Mouse (Mus musculus) hindbrain, embryonic 12.5 days (tissue): ENCODE measurements around the gene Lgi1. TPM values are rescaled to one million over a fixed set of nuclear protein-coding genes. Genes with fewer than 3 reads are reported as not detected.
A peak's percentile ranks its signal among the peaks of the same experiment; 100 is the strongest.

Experiments used
- ATAC-seq: fragments of 200-750 bp; cut with Nextera tagmentation; 2 replicates; pipeline ENCODE4 v1.8.0; 2017; ENCODE audit warnings: moderate TSS enrichment; ENCODE audit not compliant: low FRiP score
- H3K27ac ChIP-seq: fragments of 300-500 bp; sonication (generic); 2 replicates; pipeline ENCODE4 v1.5.1; 2016; ENCODE audit warnings: mild to moderate bottlenecking
- H3K27me3 ChIP-seq: fragments of 300-500 bp; sonication (generic); 2 replicates; pipeline ENCODE4 v1.6.1; 2016; ENCODE audit warnings: mild to moderate bottlenecking
- H3K36me3 ChIP-seq: fragments of 300-500 bp; sonication (generic); 2 replicates; pipeline ENCODE4 v1.6.1; 2016; ENCODE audit warnings: mild to moderate bottlenecking
- H3K4me1 ChIP-seq: fragments of 300-500 bp; sonication (generic); 2 replicates; pipeline ENCODE4 v1.6.1; 2016
- H3K4me2 ChIP-seq: fragments of 300-500 bp; sonication (generic); replicated peaks from 2 replicates; pipeline ENCODE4 v1.6.1; 2016; ENCODE audit warnings: mild to moderate bottlenecking
- H3K4me3 ChIP-seq: fragments of 300-500 bp; sonication (generic); 2 replicates; pipeline ENCODE4 v1.5.1; 2016; ENCODE audit warnings: mild to moderate bottlenecking
- H3K9ac ChIP-seq: fragments of 300-500 bp; sonication (generic); 2 replicates; pipeline ENCODE4 v1.6.1; 2016; ENCODE audit warnings: mild to moderate bottlenecking, moderate library complexity
- H3K9me3 ChIP-seq: fragments of 300-500 bp; sonication (generic); replicated peaks from 2 replicates; pipeline ENCODE4 v1.6.1; 2016; ENCODE audit warnings: mild to moderate bottlenecking
- WGBS: fragments of 180-500 bp; shearing (Covaris S2); methylation state at CpG from one replicate; pipeline ENCODE4 v1.1.7; 2016; 5-methylcytosine and 5-hydroxymethylcytosine counted together
- polyA plus RNA-seq: library from polyadenylated mRNA; unstranded; fragments of >200 nt; fragmentation: Nextera tagmentation; extraction: Ambion mirVana; gene quantifications from 2 replicates; pipeline ENCODE4 v1.2.1, GENCODE M21; 2016

Lgi1 gene
- 5.2 and 5.5 TPM in 2 replicates for polyA plus RNA-seq

GRCm38 (mm10) chr19:38264505-38265500 is at the start of gene Lgi1:
Gene Lgi1 (plus strand): TSS chr19:38264536.
- 0 out of 2 replicates have a peak, but pooled peaks cover 4% of the 10 kb centered on the region for H3K4me1 ChIP-seq
- peaks cover 5% of the 10 kb centered on the region; the same call in 1 of the 2 replicates for H3K27me3 ChIP-seq
- peak within 1 kb of the TSS; percentile 47 for H3K4me2 ChIP-seq
- 0 out of 2 replicates have a peak, but pooled peaks have one; percentile 38 for ATAC-seq
- H3K9ac ChIP-seq: peak within 1 kb of the TSS; percentile 41
- WGBS: 30% methylated on average over 21 of the region's 21 CpGs
- no peaks in the 10 kb centered on the region for H3K9me3 ChIP-seq
- H3K36me3 ChIP-seq: no peaks in the 10 kb centered on the region
- peak within 1 kb of the TSS; percentile 23 for H3K4me3 ChIP-seq
- peak within 1 kb of the TSS; percentile 64 for H3K27ac ChIP-seq

- H3K27ac ChIP-seq: no peak overlapping the region
- H3K4me1 ChIP-seq: no peaks in the 10 kb centered on the region
- H3K9me3 ChIP-seq: no peaks in the 10 kb centered on the region
- no peak for ATAC-seq
- H3K36me3 ChIP-seq: peaks cover 29% of the 10 kb centered on the region
- no peak overlapping the region for H3K9ac ChIP-seq
- H3K27me3 ChIP-seq: no peaks in the 10 kb centered on the region
- WGBS: 98% methylated on average over 3 of the region's 3 CpGs
- H3K4me3 ChIP-seq: no peak overlapping the region
- H3K4me2 ChIP-seq: no peak overlapping the region
These were observed 46.6 kb upstream of the Lgi1 start for GRCm38 (mm10) chr19:38217696-38218095.

- peak overlapping the region; percentile 65 for H3K4me2 ChIP-seq
- H3K36me3 ChIP-seq: peaks cover 3% of the 10 kb centered on the region
- H3K4me1 ChIP-seq: peaks cover 7% of the 10 kb centered on the region
- no peaks in the 10 kb centered on the region for H3K27me3 ChIP-seq
- peak overlapping the region; percentile 51 for H3K4me3 ChIP-seq
- 14% methylated on average over 12 of the region's 12 CpGs for WGBS
- no peaks in the 10 kb centered on the region for H3K9me3 ChIP-seq
- peak overlapping the region; percentile 89 for H3K27ac ChIP-seq
- ATAC-seq: peak; percentile 41
- peak overlapping the region; percentile 66 for H3K9ac ChIP-seq
These were observed 40.9 kb upstream of the Lgi1 start for GRCm38 (mm10) chr19:38223356-38223904.

GRCm38 (mm10) chr19:38223905-38224684 is 40.2 kb upstream of the Lgi1 start, which contains the start of gene Fra10ac1:
Gene Fra10ac1 (minus strand): TSS chr19:38224156.
- H3K27ac ChIP-seq: peak within 1 kb of the TSS; percentile 89
- under 1% methylated on average over 49 of the region's 49 CpGs for WGBS
- H3K4me3 ChIP-seq: peak within 1 kb of the TSS; percentile 51
- no peaks in the 10 kb centered on the region for H3K27me3 ChIP-seq
- peak within 1 kb of the TSS; percentile 66 for H3K9ac ChIP-seq
- peak; percentile 96 for ATAC-seq
- peaks cover 7% of the 10 kb centered on the region for H3K4me1 ChIP-seq
- H3K9me3 ChIP-seq: no peaks in the 10 kb centered on the region
- peak within 1 kb of the TSS; percentile 65 for H3K4me2 ChIP-seq
- H3K36me3 ChIP-seq: no peaks in the 10 kb centered on the region

GRCm38 (mm10) chr19:38224685-38225060 is 39.7 kb upstream of the Lgi1 start:
- Histone ChIP-seq H3K36me3 (no peaks in the 10 kb centered on the region), H3K4me2 (peak overlapping the region; percentile 65), H3K9ac (peak overlapping the region; percentile 66), H3K4me1 (peaks cover 7% of the 10 kb centered on the region), H3K4me3 (peak overlapping the region; percentile 51), H3K27me3 (no peaks in the 10 kb centered on the region), H3K27ac (peak overlapping the region; percentile 89), H3K9me3 (no peaks in the 10 kb centered on the region)
- ATAC-seq: peak; percentile 51
- 9% methylated on average over 9 of the region's 9 CpGs for WGBS

GRCm38 (mm10) chr19:38228699-38229098 is 35.6 kb upstream of the Lgi1 start:
- ATAC-seq: no peak
- Histone ChIP-seq H3K4me1 (peaks cover 5% of the 10 kb centered on the region; the same call in 1 of the 2 replicates), H3K27me3 (no peaks in the 10 kb centered on the region), H3K4me2 (no peak overlapping the region), H3K4me3 (no peak overlapping the region), H3K9me3 (no peaks in the 10 kb centered on the region), H3K9ac (no peak overlapping the region), H3K27ac (no peak overlapping the region), H3K36me3 (no peaks in the 10 kb centered on the region)
- 56% methylated on average over 2 of the region's 2 CpGs for WGBS

GRCm38 (mm10) chr19:38232087-38232486 is 32.2 kb upstream of the Lgi1 start:
- Histone ChIP-seq H3K4me1 (peaks cover 5% of the 10 kb centered on the region; the same call in 1 of the 2 replicates), H3K27ac (no peak overlapping the region), H3K9ac (no peak overlapping the region), H3K9me3 (no peaks in the 10 kb centered on the region), H3K4me3 (no peak overlapping the region), H3K27me3 (no peaks in the 10 kb centered on the region), H3K4me2 (no peak overlapping the region), H3K36me3 (no peaks in the 10 kb centered on the region)
- WGBS: 51% methylated on average over 8 of the region's 8 CpGs
- ATAC-seq: no peak

GRCm38 (mm10) chr19:38232516-38232915 is 31.8 kb upstream of the Lgi1 start:
- ATAC-seq: no peak
- H3K9me3 ChIP-seq: no peaks in the 10 kb centered on the region
- 23% methylated on average over 4 of the region's 4 CpGs for WGBS

GRCm38 (mm10) chr19:38236526-38236925 is 27.8 kb upstream of the Lgi1 start:
- no peaks in the 10 kb centered on the region for H3K27me3 ChIP-seq
- peaks cover 10% of the 10 kb centered on the region; the same call in 1 of the 2 replicates for H3K4me1 ChIP-seq
- ATAC-seq: no peak
- no peak overlapping the region for H3K27ac ChIP-seq
- WGBS: 70% methylated on average over 5 of the region's 5 CpGs
- H3K9me3 ChIP-seq: no peaks in the 10 kb centered on the region
- H3K4me3 ChIP-seq: no peak overlapping the region
- no peak overlapping the region for H3K9ac ChIP-seq
- H3K36me3 ChIP-seq: no peaks in the 10 kb centered on the region
- H3K4me2 ChIP-seq: no peak overlapping the region

More at GRCm38 (mm10) chr19:38232516-38232915, 31.8 kb upstream of the Lgi1 start:
- Histone ChIP-seq H3K4me2 (no peak overlapping the region), H3K36me3 (no peaks in the 10 kb centered on the region), H3K4me1 (peaks cover 5% of the 10 kb centered on the region; the same call in 1 of the 2 replicates), H3K9ac (no peak overlapping the region), H3K4me3 (no peak overlapping the region), H3K27me3 (no peaks in the 10 kb centered on the region), H3K27ac (no peak overlapping the region)

GRCm38 (mm10) chr19:38237834-38238212 is 26.5 kb upstream of the Lgi1 start:
- 51% methylated on average over 3 of the region's 3 CpGs for WGBS

GRCm38 (mm10) chr19:38238213-38238951 is 26.0 kb upstream of the Lgi1 start:
- H3K9me3 ChIP-seq: no peaks in the 10 kb centered on the region
- no peaks in the 10 kb centered on the region for H3K27me3 ChIP-seq
- peak; percentile 75 for ATAC-seq
- WGBS: 58% methylated on average over 12 of the region's 12 CpGs
- H3K4me3 ChIP-seq: no peak overlapping the region
- H3K4me1 ChIP-seq: peaks cover 5% of the 10 kb centered on the region; the same call in 1 of the 2 replicates
- H3K27ac ChIP-seq: peak overlapping the region; percentile 62
- no peak overlapping the region for H3K4me2 ChIP-seq
- no peak overlapping the region for H3K9ac ChIP-seq
- H3K36me3 ChIP-seq: no peaks in the 10 kb centered on the region

More at GRCm38 (mm10) chr19:38237834-38238212, 26.5 kb upstream of the Lgi1 start:
- Histone ChIP-seq H3K9ac (no peak overlapping the region), H3K4me3 (no peak overlapping the region), H3K36me3 (no peaks in the 10 kb centered on the region), H3K27me3 (no peaks in the 10 kb centered on the region), H3K4me1 (peaks cover 5% of the 10 kb centered on the region; the same call in 1 of the 2 replicates), H3K9me3 (no peaks in the 10 kb centered on the region), H3K4me2 (no peak overlapping the region), H3K27ac (peak overlapping the region; percentile 62)
- peak; percentile 62; the same call in 1 of the 2 replicates for ATAC-seq
